Mouse (Mus musculus): ENCODE data around the gene Hs3st3b1. TPM values are rescaled to one million over a fixed set of nuclear protein-coding genes. Genes with fewer than 3 reads are reported as not detected.

Gene Hs3st3b1
- polyA plus RNA-seq, 1 experiment from 2014 or later: 5.7 TPM

DNA sequence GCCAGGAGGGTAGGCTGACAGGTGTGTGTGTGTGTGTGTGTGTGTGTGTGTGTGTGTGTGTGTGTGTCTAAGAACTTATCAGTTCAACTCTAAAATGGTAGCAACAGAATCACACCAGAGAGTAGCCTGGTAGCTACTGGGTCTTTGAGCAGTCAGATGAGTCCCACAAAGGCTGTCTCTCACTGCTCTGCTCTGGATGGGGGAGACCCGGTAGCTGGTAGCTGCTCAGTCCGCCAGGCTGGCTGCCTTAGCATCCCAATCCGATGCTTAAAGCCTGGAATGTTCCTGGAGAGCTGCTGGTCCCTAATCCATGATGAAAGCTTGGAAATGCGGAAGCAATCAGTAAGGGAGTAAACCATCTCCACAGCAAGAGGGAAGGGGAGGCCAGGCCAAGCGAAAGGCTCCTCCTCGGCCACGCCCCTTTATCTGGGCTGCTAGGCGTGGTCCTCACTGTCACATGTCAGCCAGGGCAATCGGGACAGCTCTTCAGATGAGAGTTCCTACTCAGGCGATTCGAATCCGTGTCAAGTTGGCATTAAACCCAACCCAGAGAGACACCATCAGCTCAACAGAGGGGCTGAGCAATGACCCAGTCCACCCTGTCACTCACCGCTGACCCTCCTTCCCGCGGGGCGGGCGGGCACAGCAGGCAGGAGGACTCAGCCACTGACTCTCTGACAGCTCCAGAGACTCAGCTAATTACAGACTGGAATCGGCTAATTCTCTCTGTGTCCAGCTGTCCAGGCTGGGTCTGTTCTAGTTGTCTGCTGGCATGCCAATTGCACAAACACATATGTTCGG lies 29.9 kb upstream of the Hs3st3b1 start:
- 7% methylated on average over 19 of the region's 19 CpGs for WGBS
- H3K4me3 ChIP-seq (replicated peaks): peak overlapping the region; percentile 26
- no peak overlapping the region for H3K27ac ChIP-seq
- H3K4me1 ChIP-seq (replicated peaks): peaks cover 14% of the 10 kb centered on the region
- H3K36me3 ChIP-seq: no peaks in the 10 kb centered on the region
- no peaks in the 10 kb centered on the region for H3K9me3 ChIP-seq
- H3K9ac ChIP-seq: peak overlapping the region; percentile 2; the same call in 1 of the 2 replicates
- 0 out of 2 replicates have a peak, but pooled peaks cover 3% of the 10 kb centered on the region for H3K27me3 ChIP-seq (replicated peaks)
- H3K4me2 ChIP-seq (replicated peaks): peak overlapping the region; percentile 61
- ATAC-seq: peak; percentile 90

DNA sequence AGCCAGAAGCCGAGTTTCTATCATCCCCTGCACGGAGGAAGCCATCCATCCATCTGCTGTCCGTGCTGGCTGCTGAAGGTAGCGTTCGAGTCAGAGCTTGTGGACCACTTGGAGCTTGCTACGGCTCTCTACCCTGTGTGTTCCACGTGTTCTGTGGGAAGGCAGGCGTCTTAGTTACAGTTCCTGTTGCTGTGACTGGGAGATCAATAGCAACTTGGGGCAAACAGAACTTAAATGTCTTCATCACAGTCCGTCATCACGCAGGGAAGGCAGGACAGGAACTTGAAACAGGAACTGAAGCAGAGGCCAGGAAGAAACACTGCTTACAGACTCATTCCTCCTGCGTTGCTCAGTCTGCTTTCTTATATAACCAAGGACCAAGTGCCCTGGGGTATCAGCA lies 26.3 kb upstream of the Hs3st3b1 start:
- 83% methylated on average over 11 of the region's 11 CpGs for WGBS
- no peak for ATAC-seq
- H3K9ac ChIP-seq: no peak overlapping the region

DNA sequence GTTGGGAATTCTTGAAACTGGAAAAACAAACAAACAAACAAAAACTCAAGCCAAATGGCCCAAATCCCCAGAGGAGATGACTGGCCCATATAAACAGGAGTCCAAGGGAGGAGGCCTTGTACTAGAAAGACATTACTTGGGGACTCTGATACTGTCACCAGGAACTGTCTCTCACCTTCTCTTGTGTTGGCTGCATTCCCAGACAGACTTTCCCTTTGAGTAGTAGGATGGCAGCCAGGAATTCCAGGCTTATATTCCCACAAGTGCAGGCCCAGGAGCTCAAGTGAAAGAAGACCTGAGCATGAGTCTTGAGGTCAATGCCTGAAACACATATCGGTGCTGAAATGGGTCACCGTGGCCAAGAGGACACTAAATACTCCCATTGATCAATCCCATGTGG lies 24.9 kb upstream of the Hs3st3b1 start:
- Histone ChIP-seq H3K4me3 (replicated peaks) (no peak overlapping the region), H3K9ac (no peak overlapping the region), H3K4me1 (replicated peaks) (peaks cover 3% of the 10 kb centered on the region; the same call in 1 of the 2 replicates), H3K27ac (no peak overlapping the region), H3K9me3 (no peaks in the 10 kb centered on the region), H3K27me3 (replicated peaks) (no peaks in the 10 kb centered on the region), H3K4me2 (replicated peaks) (no peak overlapping the region), H3K36me3 (no peaks in the 10 kb centered on the region)
- WGBS: 93% methylated on average over 2 of the region's 2 CpGs
- no peak for ATAC-seq

More for the DNA sequence above, 26.3 kb upstream of the Hs3st3b1 start:
- no peak overlapping the region for H3K4me3 ChIP-seq (replicated peaks)
- H3K4me1 ChIP-seq (replicated peaks): peaks cover 12% of the 10 kb centered on the region
- H3K36me3 ChIP-seq: no peaks in the 10 kb centered on the region
- no peak overlapping the region for H3K27ac ChIP-seq
- no peak overlapping the region for H3K4me2 ChIP-seq (replicated peaks)
- H3K27me3 ChIP-seq (replicated peaks): 0 out of 2 replicates have a peak, but pooled peaks cover 3% of the 10 kb centered on the region
- H3K9me3 ChIP-seq: no peaks in the 10 kb centered on the region

DNA sequence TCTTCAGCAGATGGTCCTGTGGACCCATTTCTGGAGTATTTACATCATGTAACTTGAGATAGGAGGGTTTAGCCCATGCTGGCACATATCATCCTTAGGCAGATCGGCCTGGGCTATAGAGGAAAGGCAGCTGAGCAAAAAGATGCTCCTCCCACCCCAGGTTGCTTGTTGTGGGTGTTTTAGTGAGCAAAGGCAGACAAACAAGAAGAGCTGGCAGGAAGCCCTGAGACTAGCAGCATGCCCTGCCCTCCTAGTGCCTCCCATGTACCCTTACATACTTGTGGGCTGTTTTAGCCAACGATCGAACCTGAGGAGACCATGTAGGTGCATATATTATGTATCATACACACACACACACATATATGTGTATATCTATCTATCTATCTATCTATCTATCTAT lies 21.9 kb upstream of the Hs3st3b1 start:
- WGBS: 92% methylated on average over 3 of the region's 3 CpGs

DNA sequence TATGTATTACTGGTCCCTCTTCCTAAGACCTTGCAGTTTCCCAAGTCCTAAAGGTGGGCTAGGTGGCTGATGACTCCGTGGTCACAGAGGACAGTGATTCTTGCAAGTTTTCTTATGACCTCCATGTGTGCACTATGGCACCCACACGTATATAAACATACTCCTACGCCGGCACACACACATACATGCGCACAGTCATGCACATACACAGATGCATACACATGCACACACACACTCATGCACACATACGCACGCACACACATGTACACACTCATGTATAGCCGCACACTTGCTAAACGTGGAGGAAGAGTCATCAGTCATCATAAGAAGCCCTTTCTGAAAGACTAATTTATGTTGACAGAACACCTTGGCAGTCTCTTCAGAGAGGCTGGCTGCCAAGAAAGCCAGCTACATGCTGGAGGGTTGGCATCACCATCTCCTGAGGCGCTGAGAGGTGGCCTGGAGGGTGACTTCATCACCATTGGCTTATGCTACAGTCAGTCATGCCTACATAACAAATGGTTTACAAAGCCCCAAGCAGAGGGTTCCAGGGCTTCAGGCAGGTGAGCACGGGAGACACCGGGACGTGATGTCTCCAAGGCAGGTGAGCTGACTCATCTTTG lies 21.3 kb upstream of the Hs3st3b1 start:
- Histone ChIP-seq H3K27ac (no peak overlapping the region), H3K4me3 (replicated peaks) (no peak overlapping the region), H3K27me3 (replicated peaks) (no peaks in the 10 kb centered on the region), H3K9ac (no peak overlapping the region), H3K36me3 (no peaks in the 10 kb centered on the region), H3K9me3 (no peaks in the 10 kb centered on the region), H3K4me2 (replicated peaks) (no peak overlapping the region), H3K4me1 (replicated peaks) (no peaks in the 10 kb centered on the region)
- no peak for ATAC-seq
- 92% methylated on average over 13 of the region's 13 CpGs for WGBS

More for the DNA sequence above, 21.9 kb upstream of the Hs3st3b1 start:
- Histone ChIP-seq H3K4me3 (replicated peaks) (no peak overlapping the region), H3K4me1 (replicated peaks) (no peaks in the 10 kb centered on the region), H3K9me3 (no peaks in the 10 kb centered on the region), H3K4me2 (replicated peaks) (no peak overlapping the region), H3K27ac (no peak overlapping the region), H3K9ac (no peak overlapping the region), H3K36me3 (no peaks in the 10 kb centered on the region), H3K27me3 (replicated peaks) (no peaks in the 10 kb centered on the region)
- no peak for ATAC-seq

DNA sequence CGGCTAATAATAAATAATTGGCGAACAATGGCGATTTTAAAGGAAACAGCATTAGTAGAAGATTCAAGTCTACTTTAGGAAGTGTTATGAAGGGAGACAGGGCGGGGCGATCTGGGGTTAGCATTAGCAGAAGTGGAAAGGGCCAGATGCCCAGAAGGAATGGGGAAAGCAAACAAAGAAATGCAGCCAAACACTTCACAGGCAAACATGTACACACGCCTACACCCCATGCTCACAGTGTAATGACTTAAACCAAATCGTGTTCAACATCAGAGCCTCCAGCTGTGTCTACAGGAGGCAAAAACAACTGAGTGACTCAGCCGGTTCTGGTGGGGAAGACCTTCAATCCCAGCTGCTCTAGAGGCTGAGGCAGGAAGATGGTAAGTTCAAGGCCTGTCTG lies 20.1 kb upstream of the Hs3st3b1 start:
- no peak overlapping the region for H3K9ac ChIP-seq
- no peaks in the 10 kb centered on the region for H3K9me3 ChIP-seq
- H3K27ac ChIP-seq: no peak overlapping the region
- no peaks in the 10 kb centered on the region for H3K4me1 ChIP-seq (replicated peaks)
- no peaks in the 10 kb centered on the region for H3K36me3 ChIP-seq
- H3K4me3 ChIP-seq (replicated peaks): no peak overlapping the region
- no peaks in the 10 kb centered on the region for H3K27me3 ChIP-seq (replicated peaks)
- no peak for ATAC-seq
- 77% methylated on average over 8 of the region's 8 CpGs for WGBS
- no peak overlapping the region for H3K4me2 ChIP-seq (replicated peaks)

DNA sequence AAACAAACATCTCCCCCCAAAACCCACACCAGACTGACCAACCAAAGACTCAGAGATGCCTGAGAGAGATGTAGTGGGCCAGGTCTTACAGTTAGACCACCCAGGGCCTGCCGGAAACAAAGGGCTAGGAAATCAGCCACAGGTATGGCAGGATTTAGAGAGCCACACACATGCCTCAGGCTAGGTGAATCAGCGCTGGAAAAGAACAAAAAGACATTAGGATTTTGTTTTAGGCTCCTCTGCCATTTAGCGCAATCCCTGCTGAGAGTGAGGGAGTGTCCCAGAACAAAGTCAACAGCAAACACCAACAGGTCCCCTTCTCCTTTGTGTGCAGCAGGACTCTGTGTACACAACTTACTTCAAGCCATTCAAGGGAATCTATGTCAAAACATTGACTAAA lies 14.6 kb upstream of the Hs3st3b1 start:
- Histone ChIP-seq H3K4me2 (replicated peaks) (no peak overlapping the region), H3K9me3 (no peaks in the 10 kb centered on the region), H3K36me3 (no peaks in the 10 kb centered on the region), H3K4me3 (replicated peaks) (no peak overlapping the region), H3K4me1 (replicated peaks) (no peaks in the 10 kb centered on the region), H3K27ac (no peak overlapping the region), H3K9ac (no peak overlapping the region), H3K27me3 (replicated peaks) (peaks cover 5% of the 10 kb centered on the region; the same call in 1 of the 2 replicates)
- no peak for ATAC-seq
- 52% methylated on average over 3 of the region's 3 CpGs for WGBS

DNA sequence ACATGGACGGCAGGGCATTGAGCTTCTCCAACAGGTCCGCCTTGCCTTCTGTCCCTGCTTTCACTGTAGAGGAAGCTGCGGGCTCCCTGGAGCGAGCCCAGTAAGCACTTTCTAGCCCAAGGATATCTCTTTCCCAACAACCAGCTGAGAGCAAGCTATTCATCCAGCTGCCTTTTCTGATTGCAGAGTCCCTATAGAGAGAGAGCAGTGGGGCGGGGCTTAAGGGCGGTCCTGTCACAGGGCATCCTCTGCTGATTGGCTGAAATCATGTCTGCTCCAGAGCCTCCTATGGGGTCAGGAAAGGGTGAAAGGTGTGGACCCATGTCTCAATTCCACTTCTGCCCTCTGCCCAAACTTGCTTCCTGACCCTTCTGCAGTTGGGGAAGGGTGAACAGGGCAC lies 4.8 kb upstream of the Hs3st3b1 start:
- H3K27ac ChIP-seq: no peak overlapping the region
- H3K9ac ChIP-seq: no peak overlapping the region
- ATAC-seq: no peak
- H3K4me1 ChIP-seq (replicated peaks): peaks cover 26% of the 10 kb centered on the region
- no peaks in the 10 kb centered on the region for H3K9me3 ChIP-seq
- H3K36me3 ChIP-seq: no peaks in the 10 kb centered on the region
- H3K27me3 ChIP-seq (replicated peaks): peaks cover 46% of the 10 kb centered on the region
- H3K4me2 ChIP-seq (replicated peaks): no peak overlapping the region
- H3K4me3 ChIP-seq (replicated peaks): no peak overlapping the region
- 86% methylated on average over 6 of the region's 6 CpGs for WGBS

DNA sequence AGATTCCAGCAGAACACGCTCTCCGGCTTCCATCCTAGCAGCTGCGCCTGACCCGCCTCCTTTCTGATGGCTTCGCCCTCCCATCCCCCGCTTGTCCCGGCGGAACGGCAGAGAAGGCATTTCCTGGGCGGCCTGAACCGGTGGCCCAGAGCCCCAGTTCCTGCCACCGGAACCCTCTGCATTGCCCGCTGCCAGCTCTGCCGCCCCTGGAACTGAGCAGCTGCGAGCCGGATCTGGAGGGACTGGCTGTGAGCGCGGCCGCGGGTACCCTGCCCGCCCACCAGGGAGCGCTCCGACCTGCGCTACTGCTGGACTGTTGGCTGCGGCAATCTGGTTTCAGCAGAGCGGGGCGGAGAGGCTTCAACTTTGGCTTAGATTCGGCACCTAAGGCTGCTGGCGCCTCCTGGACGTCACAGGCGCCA lies 3.1 kb upstream of the Hs3st3b1 start:
- H3K9ac ChIP-seq: no peak overlapping the region
- H3K4me2 ChIP-seq (replicated peaks): peak overlapping the region; percentile 96
- under 1% methylated on average over 31 of the region's 31 CpGs for WGBS
- no peaks in the 10 kb centered on the region for H3K36me3 ChIP-seq
- H3K9me3 ChIP-seq: no peaks in the 10 kb centered on the region
- peak; percentile 37; the same call in 1 of the 2 replicates for ATAC-seq
- H3K27me3 ChIP-seq (replicated peaks): peaks cover 61% of the 10 kb centered on the region
- peaks cover 42% of the 10 kb centered on the region for H3K4me1 ChIP-seq (replicated peaks)
- no peak overlapping the region for H3K27ac ChIP-seq
- H3K4me3 ChIP-seq (replicated peaks): peak overlapping the region; percentile 45

DNA sequence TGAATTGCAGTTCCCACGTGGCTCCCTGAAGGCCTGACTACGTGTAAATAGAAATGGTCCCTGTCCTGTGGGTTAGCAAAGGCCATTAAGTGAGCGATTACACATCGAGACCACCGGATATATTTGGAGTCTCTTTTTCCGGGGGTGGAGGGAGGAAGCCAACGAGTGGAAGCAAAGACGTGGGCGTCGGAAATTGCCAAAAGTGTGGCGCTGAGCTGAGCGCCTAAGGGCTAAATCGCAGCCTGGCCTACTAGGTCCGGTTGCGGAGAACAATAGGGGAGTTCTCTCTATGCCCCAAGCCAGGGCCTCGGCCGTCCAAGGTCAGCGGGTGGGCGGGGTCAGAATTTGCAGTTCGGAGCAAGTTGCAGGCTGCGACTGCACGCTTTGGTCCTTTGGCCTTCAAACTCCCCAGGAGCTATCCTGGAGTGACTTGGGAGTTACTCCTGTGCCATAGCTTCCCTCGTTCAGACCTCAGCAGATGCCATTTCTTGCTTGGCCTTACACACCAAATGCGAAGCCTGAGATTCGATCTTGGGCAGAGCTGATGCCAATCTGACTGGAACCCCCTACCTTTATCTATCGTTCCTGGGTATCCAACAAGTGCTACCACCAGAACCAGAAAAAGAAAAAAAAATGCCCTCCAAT lies 2.3 kb upstream of the Hs3st3b1 start:
- no peak for ATAC-seq
- no peaks in the 10 kb centered on the region for H3K9me3 ChIP-seq
- no peak overlapping the region for H3K4me3 ChIP-seq (replicated peaks)
- H3K4me2 ChIP-seq (replicated peaks): peak overlapping the region; percentile 96
- peaks cover 61% of the 10 kb centered on the region for H3K27me3 ChIP-seq (replicated peaks)
- H3K27ac ChIP-seq: no peak overlapping the region
- no peaks in the 10 kb centered on the region for H3K36me3 ChIP-seq
- WGBS: 13% methylated on average over 26 of the region's 26 CpGs
- H3K9ac ChIP-seq: no peak overlapping the region
- H3K4me1 ChIP-seq (replicated peaks): peaks cover 44% of the 10 kb centered on the region

DNA sequence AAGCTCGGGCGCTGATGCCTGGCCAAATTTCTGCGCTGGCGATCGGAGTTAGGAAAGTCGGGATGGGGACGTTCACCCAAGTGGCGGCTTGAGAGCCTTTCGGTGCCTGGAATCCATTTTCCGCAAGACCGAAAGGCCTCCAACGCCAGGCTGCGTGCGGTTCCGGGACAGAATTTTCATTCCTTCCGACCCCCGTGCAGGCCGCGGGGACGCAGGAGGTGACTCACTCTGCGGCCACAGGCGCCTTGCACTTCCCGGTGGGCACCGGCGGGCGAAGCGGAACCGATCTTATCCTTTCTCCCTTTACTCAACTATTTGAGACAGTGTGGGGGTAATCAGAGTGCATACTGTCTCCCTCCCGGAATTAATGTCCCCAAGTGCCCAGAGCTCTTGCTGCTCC lies 1.3 kb upstream of the Hs3st3b1 start:
- 2% methylated on average over 29 of the region's 29 CpGs for WGBS
- Histone ChIP-seq H3K9ac (0 out of 2 replicates have a peak overlapping the region, but pooled peaks have one; percentile 10), H3K4me2 (replicated peaks) (peak overlapping the region; percentile 96), H3K27ac (no peak overlapping the region), H3K9me3 (no peaks in the 10 kb centered on the region), H3K4me3 (replicated peaks) (peak overlapping the region; percentile 27), H3K4me1 (replicated peaks) (peaks cover 50% of the 10 kb centered on the region), H3K27me3 (replicated peaks) (peaks cover 69% of the 10 kb centered on the region), H3K36me3 (no peaks in the 10 kb centered on the region)
- ATAC-seq: no peak
